Mouse (Mus musculus): ENCODE measurements around the gene Gm21977.
"Not testable (repeated sequence)": the region's sequence is repeated elsewhere in the genome, so short reads cannot be mapped to it uniquely, and the experiment has no call there.

The Gm21977 gene

GRCm38 (mm10) chr14:42853377-42853776, at the start of gene Gm21977:
TSS of gene Gm21977 (minus strand) at chr14:42853477.
- DNase-seq (ENCODE audit: low spot score) = not testable (repeated sequence)
